Mouse (Mus musculus) C2C12 (cell line): ENCODE results near the gene Gm13030. TPM values are rescaled to one million over a fixed set of nuclear protein-coding genes. Genes with fewer than 3 reads are reported as not detected.
A peak's percentile ranks its signal among the peaks of the same experiment; 100 is the strongest.
"Not testable (repeated sequence)": the region's sequence is repeated elsewhere in the genome, so short reads cannot be mapped to it uniquely, and the experiment has no call there.

ENCODE experiments used
- H3K27me3 ChIP-seq: one replicate; pipeline ENCODE4 v1.6.1; 2011; ENCODE audit not compliant: control insufficient read depth, insufficient read depth, insufficient read length
- H3K36me3 ChIP-seq: one replicate; pipeline ENCODE4 v1.6.1; 2011; ENCODE audit not compliant: control insufficient read depth, insufficient read depth
- H3K4me3 ChIP-seq: one replicate; pipeline ENCODE4 v1.5.1; 2011; ENCODE audit warnings: mild to moderate bottlenecking, control low read depth; ENCODE audit not compliant: poor library complexity, insufficient read depth, severe bottlenecking
- H3K79me2 ChIP-seq: one replicate; pipeline ENCODE4 v1.6.1; 2011; ENCODE audit not compliant: control insufficient read depth, insufficient read depth
- H3K79me3 ChIP-seq: one replicate; pipeline ENCODE4 v1.6.1; 2011; ENCODE audit warnings: low read depth, control low read depth
- H3ac ChIP-seq: one replicate; pipeline ENCODE3; 2011; ENCODE audit warnings: low read depth; ENCODE audit not compliant: control insufficient read depth, insufficient read length
- CEBPB ChIP-seq: IDR thresholded peaks from one replicate; pipeline ENCODE4 v1.6.1; 2011; ENCODE audit warnings: low read depth, mild to moderate bottlenecking, control low read depth, moderate library complexity
- CTCF ChIP-seq: IDR thresholded peaks from one replicate; pipeline ENCODE4 v1.5.1; 2011; ENCODE audit not compliant: control insufficient read depth, insufficient read depth, insufficient read length
- FOSL1 ChIP-seq: IDR thresholded peaks from one replicate; pipeline ENCODE4 v1.8.0; 2011; ENCODE audit warnings: mild to moderate bottlenecking, low read length; ENCODE audit not compliant: poor library complexity, insufficient read depth, severe bottlenecking
- MAX ChIP-seq: IDR thresholded peaks from one replicate; pipeline ENCODE4 v1.6.1; 2011; ENCODE audit warnings: mild to moderate bottlenecking, control low read depth
- MYOD1 ChIP-seq: IDR thresholded peaks from one replicate; pipeline ENCODE4 v1.6.1; 2011; ENCODE audit warnings: low read depth; ENCODE audit not compliant: control insufficient read depth, insufficient read length
- MYOG ChIP-seq: IDR thresholded peaks from one replicate; pipeline ENCODE4 v1.6.1; 2011; ENCODE audit not compliant: control insufficient read depth, insufficient read length; ENCODE audit errors: extremely low read depth
- USF1 ChIP-seq: IDR thresholded peaks from one replicate; pipeline ENCODE4 v1.6.1; 2011; ENCODE audit warnings: low read depth, mild to moderate bottlenecking, control low read depth, moderate library complexity
- polyA plus RNA-seq: library from polyadenylated mRNA; unstranded; fragments of >200 nt; fragmentation: generic; extraction: Trizol; gene quantifications from one replicate; pipeline ENCODE4 v1.2.1, GENCODE M21; 2012; ENCODE audit warnings: missing spikeins

Gm13030 gene
- polyA plus RNA-seq, 1 experiment = not detected

- no peak for TF ChIP-seq MAX
- no peak for TF ChIP-seq CTCF
- no peak for TF ChIP-seq FOSL1
- peak; percentile 35 for TF ChIP-seq MYOD1
- no peak for TF ChIP-seq CEBPB
- TF ChIP-seq MYOG = no peak
- no peak for TF ChIP-seq USF1
- Histone ChIP-seq H3K79me3 (no peaks in the 10 kb centered on the region), H3ac (no peak overlapping the region), H3K79me2 (no peaks in the 10 kb centered on the region), H3K36me3 (no peaks in the 10 kb centered on the region), H3K27me3 (no peaks in the 10 kb centered on the region), H3K4me3 (no peak overlapping the region)
These were observed 2.2 kb upstream of the Gm13030 start for GRCm38 (mm10) chr4:138875986-138876385.

GRCm38 (mm10) chr4:138875275-138875674 lies 1.5 kb upstream of the Gm13030 start:
- H3K79me2 ChIP-seq, H3K4me3 ChIP-seq, H3K36me3 ChIP-seq, H3ac ChIP-seq, H3K27me3 ChIP-seq, H3K79me3 ChIP-seq: not testable (repeated sequence)

GRCm38 (mm10) chr4:138868666-138869065 lies 5.1 kb downstream of the Gm13030 start:
- Histone ChIP-seq H3ac (no peak overlapping the region), H3K36me3 (no peaks in the 10 kb centered on the region), H3K79me3 (no peaks in the 10 kb centered on the region), H3K4me3 (no peak overlapping the region), H3K27me3 (no peaks in the 10 kb centered on the region), H3K79me2 (no peaks in the 10 kb centered on the region)
- TF ChIP-seq MYOD1 (no peak), CTCF (no peak), USF1 (no peak), FOSL1 (no peak), CEBPB (no peak), MYOG (no peak), MAX (no peak)

GRCm38 (mm10) chr4:138866413-138866812 lies 7.4 kb downstream of the Gm13030 start:
- no peaks in the 10 kb centered on the region for H3K36me3 ChIP-seq
- TF ChIP-seq CTCF (peak; percentile 70), MYOD1 (no peak), CEBPB (no peak), FOSL1 (no peak)
- H3K4me3 ChIP-seq = no peak overlapping the region
- H3ac ChIP-seq = no peak overlapping the region
- H3K79me3 ChIP-seq = no peaks in the 10 kb centered on the region
- H3K27me3 ChIP-seq = no peaks in the 10 kb centered on the region
- no peaks in the 10 kb centered on the region for H3K79me2 ChIP-seq

GRCm38 (mm10) chr4:138865991-138866390 lies 7.8 kb downstream of the Gm13030 start:
- TF ChIP-seq MAX = no peak
- no peak for TF ChIP-seq CTCF
- no peak for TF ChIP-seq CEBPB
- TF ChIP-seq FOSL1 = no peak
- no peak for TF ChIP-seq MYOD1
- no peak for TF ChIP-seq USF1
- no peak for TF ChIP-seq MYOG
- H3K36me3 ChIP-seq = no peaks in the 10 kb centered on the region

GRCm38 (mm10) chr4:138865092-138865491 lies 8.7 kb downstream of the Gm13030 start:
- H3K36me3 ChIP-seq = no peaks in the 10 kb centered on the region
- TF ChIP-seq USF1 (no peak), FOSL1 (peak; percentile 22)
- H3K79me2 ChIP-seq = no peaks in the 10 kb centered on the region
- no peak overlapping the region for H3K4me3 ChIP-seq
- H3ac ChIP-seq = peak overlapping the region; percentile 45
- H3K79me3 ChIP-seq = no peaks in the 10 kb centered on the region
- H3K27me3 ChIP-seq = no peaks in the 10 kb centered on the region

More at GRCm38 (mm10) chr4:138865991-138866390, 7.8 kb downstream of the Gm13030 start:
- Histone ChIP-seq H3K79me2 (no peaks in the 10 kb centered on the region), H3K4me3 (no peak overlapping the region), H3ac (no peak overlapping the region), H3K27me3 (no peaks in the 10 kb centered on the region), H3K79me3 (no peaks in the 10 kb centered on the region)
